ENCODE assay signal across 8 mouse cellular contexts in the genomic region with DNA sequence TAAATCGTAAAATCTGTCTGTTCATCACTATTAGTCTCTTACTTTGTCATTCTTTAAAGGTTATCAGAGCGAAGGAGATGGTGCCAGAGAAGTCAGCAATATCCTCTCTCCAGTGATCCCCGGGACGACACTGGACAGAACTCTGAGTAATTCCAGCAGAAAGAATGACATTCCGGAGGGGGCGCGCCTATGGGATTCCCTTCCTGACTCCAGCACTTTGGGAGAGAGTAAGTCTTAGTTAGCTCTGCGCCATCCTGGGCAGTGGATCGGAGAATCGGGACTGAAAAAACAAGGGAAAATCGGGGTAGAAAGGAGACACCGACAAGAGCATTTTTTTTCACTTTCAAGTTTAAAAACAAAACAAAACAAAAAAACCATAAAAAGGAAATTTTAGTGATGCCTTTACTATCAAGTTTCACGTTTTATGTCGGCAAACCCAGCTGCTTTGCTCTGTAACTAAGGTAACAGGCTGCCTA. TPM values are rescaled to one million over a fixed set of nuclear protein-coding genes. Genes with fewer than 3 reads are reported as not detected.
DNase-seq lines count a peak whose midpoint lies in the region; ATAC-seq and TF ChIP-seq lines count a peak whose summit lies in the region.
"Had no signal": no experiment of that assay in that cellular context is flagged by ENCODE, and none has a peak within 500 bp of the region (broad histone marks: within the 10 kb centered on the region; RNA-seq: fewer than 3 reads in every experiment).

No protein-coding gene starts in this region.

- no peaks in the 10 kb centered on the region for H3K36me3 ChIP-seq in liver, embryonic 11.5 days (ENCODE audit: control insufficient read depth, insufficient read depth, low read length)
- no peaks in the 10 kb centered on the region for H3K36me3 ChIP-seq in liver, postnatal 0 days (replicated peaks; ENCODE audit: insufficient read depth, low read length)
- H3K36me3 ChIP-seq in embryonic facial prominence, embryonic 12.5 days = no peaks in the 10 kb centered on the region
- no peaks in the 10 kb centered on the region for H3K36me3 ChIP-seq in hindbrain, postnatal 0 days (ENCODE audit: insufficient read depth, low read length)
- no peaks in the 10 kb centered on the region for H3K36me3 ChIP-seq in neural tube, embryonic 15.5 days

- 2% methylated on average over 14 of the region's 14 CpGs for WGBS in liver, embryonic 11.5 days
- 6% methylated on average over 14 of the region's 14 CpGs for WGBS in liver, postnatal 0 days (ENCODE audit: insufficient replicate concordance)
- WGBS in embryonic facial prominence, embryonic 12.5 days = 2% methylated on average over 14 of the region's 14 CpGs
- 2% methylated on average over 14 of the region's 14 CpGs for WGBS in hindbrain, postnatal 0 days
- under 1% methylated on average over 14 of the region's 14 CpGs for WGBS in neural tube, embryonic 15.5 days

- H3K9me3 ChIP-seq in liver, embryonic 11.5 days (ENCODE audit: control insufficient read depth, low read length) = no peaks in the 10 kb centered on the region
- no peaks in the 10 kb centered on the region for H3K9me3 ChIP-seq in liver, postnatal 0 days (ENCODE audit: low read length)
- no peaks in the 10 kb centered on the region for H3K9me3 ChIP-seq in embryonic facial prominence, embryonic 12.5 days
- no peaks in the 10 kb centered on the region for H3K9me3 ChIP-seq in hindbrain, postnatal 0 days (ENCODE audit: low read length)
- no peaks in the 10 kb centered on the region for H3K9me3 ChIP-seq in neural tube, embryonic 15.5 days (replicated peaks)

- no peak for ATAC-seq in liver, embryonic 11.5 days (replicated peaks; ENCODE audit: low FRiP score)
- ATAC-seq in liver, postnatal 0 days = no peak
- no peak for ATAC-seq in embryonic facial prominence, embryonic 12.5 days (ENCODE audit: insufficient number of reproducible peaks, insufficient read depth, low FRiP score, low TSS enrichment)
- no peak for ATAC-seq in hindbrain, postnatal 0 days
- no peak; the same call in 1 of the 2 replicates for ATAC-seq in neural tube, embryonic 15.5 days (ENCODE audit: low FRiP score)

- H3K4me2 ChIP-seq in liver, embryonic 11.5 days = peak overlapping the region; percentile 29; the same call in 1 of the 2 replicates
- no peak overlapping the region for H3K4me2 ChIP-seq in liver, postnatal 0 days (ENCODE audit: low read depth, low read length)
- peak overlapping the region; percentile 34 for H3K4me2 ChIP-seq in embryonic facial prominence, embryonic 12.5 days (replicated peaks)
- peak overlapping the region; percentile 58 for H3K4me2 ChIP-seq in hindbrain, postnatal 0 days (ENCODE audit: low read depth, low read length)
- peak overlapping the region; percentile 64 for H3K4me2 ChIP-seq in neural tube, embryonic 15.5 days

- no peak overlapping the region for H3K4me3 ChIP-seq in liver, embryonic 11.5 days (ENCODE audit: low read depth, low read length)
- H3K4me3 ChIP-seq in liver, postnatal 0 days (ENCODE audit: low read depth, low read length) = no peak overlapping the region
- H3K4me3 ChIP-seq in embryonic facial prominence, embryonic 12.5 days = peak overlapping the region; percentile 13; the same call in 1 of the 2 replicates
- H3K4me3 ChIP-seq in hindbrain, postnatal 0 days (ENCODE audit: low read length) = peak overlapping the region; percentile 29
- H3K4me3 ChIP-seq in neural tube, embryonic 15.5 days (replicated peaks) = peak overlapping the region; percentile 32

- H3K9ac ChIP-seq in liver, embryonic 11.5 days (ENCODE audit: low read depth, low read length) = no peak overlapping the region
- H3K9ac ChIP-seq in liver, postnatal 0 days (replicated peaks) = no peak overlapping the region
- no peak overlapping the region for H3K9ac ChIP-seq in embryonic facial prominence, embryonic 12.5 days
- H3K9ac ChIP-seq in hindbrain, postnatal 0 days (replicated peaks; ENCODE audit: low read length) = no peak overlapping the region
- no peak overlapping the region for H3K9ac ChIP-seq in neural tube, embryonic 15.5 days (replicated peaks)

- 0 out of 2 replicates have a peak, but pooled peaks cover 4% of the 10 kb centered on the region for H3K4me1 ChIP-seq in liver, embryonic 11.5 days (replicated peaks; ENCODE audit: control insufficient read depth, insufficient read depth, low read length)
- H3K4me1 ChIP-seq in liver, postnatal 0 days (ENCODE audit: insufficient read depth) = peaks cover 2% of the 10 kb centered on the region; the same call in 1 of the 2 replicates
- H3K4me1 ChIP-seq in embryonic facial prominence, embryonic 12.5 days = peaks cover 2% of the 10 kb centered on the region; the same call in 1 of the 2 replicates
- H3K4me1 ChIP-seq in hindbrain, postnatal 0 days (ENCODE audit: insufficient read depth, low read length) = peaks cover 10% of the 10 kb centered on the region
- H3K4me1 ChIP-seq in neural tube, embryonic 15.5 days = peaks cover 20% of the 10 kb centered on the region

- DNase-seq in liver, embryonic 11.5 days (ENCODE audit: low spot score) = no peak
- no peak for DNase-seq in liver, postnatal 0 days
- DNase-seq in hindbrain, postnatal 0 days (ENCODE audit: low spot score) = no peak
- DNase-seq in spleen, postnatal 10 days (ENCODE audit: low spot score in 2 of 2) = no peak
- no peak for DNase-seq in right cerebral cortex, postnatal 25 days

- no peak for TF ChIP-seq EP300 in liver, postnatal 0 days (IDR thresholded peaks at IDR 0.05; ENCODE audit: low read depth)

- no peak for TF ChIP-seq CTCF in liver, postnatal 0 days (IDR thresholded peaks at IDR 0.05; ENCODE audit: low read depth)
- TF ChIP-seq CTCF in hindbrain, postnatal 0 days (IDR thresholded peaks at IDR 0.05; ENCODE audit: low read depth) = no peak

- peaks cover 28% of the 10 kb centered on the region for H3K27me3 ChIP-seq in liver, embryonic 11.5 days (replicated peaks; ENCODE audit: control insufficient read depth, insufficient read depth, low read length)
- peaks cover 23% of the 10 kb centered on the region for H3K27me3 ChIP-seq in liver, postnatal 0 days (ENCODE audit: insufficient read depth, low read length)
- H3K27me3 ChIP-seq in embryonic facial prominence, embryonic 12.5 days = peaks cover 34% of the 10 kb centered on the region
- peaks cover 5% of the 10 kb centered on the region; the same call in 1 of the 2 replicates for H3K27me3 ChIP-seq in hindbrain, postnatal 0 days (ENCODE audit: insufficient read depth, low read length)
- peaks cover 40% of the 10 kb centered on the region for H3K27me3 ChIP-seq in neural tube, embryonic 15.5 days (replicated peaks)

- no peak overlapping the region for H3K27ac ChIP-seq in liver, embryonic 11.5 days (ENCODE audit: low read depth, low read length)
- no peak overlapping the region for H3K27ac ChIP-seq in liver, postnatal 0 days (ENCODE audit: low read depth)
- H3K27ac ChIP-seq in embryonic facial prominence, embryonic 12.5 days = no peak overlapping the region
- H3K27ac ChIP-seq in hindbrain, postnatal 0 days = no peak overlapping the region
- H3K27ac ChIP-seq in neural tube, embryonic 15.5 days (replicated peaks) = no peak overlapping the region

RNA-seq across cellular contexts. Expression of a gene that starts 0.9 kb away (rescaled TPM):
- polyA plus RNA-seq in liver, embryonic 11.5 days (2014; fragmentation: Nextera tagmentation; extraction: Ambion mirVana) = not detected in 2 replicates
- polyA plus RNA-seq in liver, postnatal 0 days (2015; fragmentation: Nextera tagmentation; extraction: Ambion mirVana) = not detected in 2 replicates
- polyA plus RNA-seq in embryonic facial prominence, embryonic 12.5 days (2016; fragmentation: Nextera tagmentation; extraction: Ambion mirVana) = 0.22 and 0.36 TPM in 2 replicates
- total RNA-seq in hindbrain, postnatal 0 days (2014; rRNA removed) = 1.2 TPM in 1 of 2 replicates, not detected in the other
- polyA plus RNA-seq in hindbrain, postnatal 0 days (2015; fragmentation: Nextera tagmentation; extraction: Ambion mirVana) = 0.30 and 0.36 TPM in 2 replicates
- 0.29 and 0.52 TPM in 2 replicates for polyA plus RNA-seq in neural tube, embryonic 15.5 days (2015; fragmentation: Nextera tagmentation; extraction: Ambion mirVana)
- polyA plus RNA-seq: spleen, adult 2 months had no signal

RNA-seq across cellular contexts. Expression of a gene that starts 24.4 kb away (rescaled TPM):
- not detected in 2 replicates for polyA plus RNA-seq in liver, embryonic 11.5 days (2014; fragmentation: Nextera tagmentation; extraction: Ambion mirVana)
- not detected in 2 replicates for polyA plus RNA-seq in liver, postnatal 0 days (2015; fragmentation: Nextera tagmentation; extraction: Ambion mirVana)
- polyA plus RNA-seq in embryonic facial prominence, embryonic 12.5 days (2016; fragmentation: Nextera tagmentation; extraction: Ambion mirVana) = not detected in 2 replicates
- not detected in 2 replicates for total RNA-seq in hindbrain, postnatal 0 days (2014; rRNA removed)
- 0.09 TPM in 1 of 2 replicates, not detected in the other for polyA plus RNA-seq in hindbrain, postnatal 0 days (2015; fragmentation: Nextera tagmentation; extraction: Ambion mirVana)
- not detected in 2 replicates for polyA plus RNA-seq in neural tube, embryonic 15.5 days (2015; fragmentation: Nextera tagmentation; extraction: Ambion mirVana)
- polyA plus RNA-seq: spleen, adult 2 months had no signal

RNA-seq across cellular contexts. Expression of a gene that starts 38.1 kb away (rescaled TPM):
- not detected in 2 replicates for polyA plus RNA-seq in liver, embryonic 11.5 days (2014; fragmentation: Nextera tagmentation; extraction: Ambion mirVana)
- not detected in 2 replicates for polyA plus RNA-seq in liver, postnatal 0 days (2015; fragmentation: Nextera tagmentation; extraction: Ambion mirVana)
- polyA plus RNA-seq in embryonic facial prominence, embryonic 12.5 days (2016; fragmentation: Nextera tagmentation; extraction: Ambion mirVana) = not detected in 2 replicates
- total RNA-seq in hindbrain, postnatal 0 days (2014; rRNA removed) = not detected in 2 replicates
- not detected in 2 replicates for polyA plus RNA-seq in hindbrain, postnatal 0 days (2015; fragmentation: Nextera tagmentation; extraction: Ambion mirVana)
- polyA plus RNA-seq in neural tube, embryonic 15.5 days (2015; fragmentation: Nextera tagmentation; extraction: Ambion mirVana) = not detected in 2 replicates

RNA-seq across cellular contexts. Expression of a gene that starts 43.1 kb away (rescaled TPM):
- polyA plus RNA-seq in liver, embryonic 11.5 days (2014; fragmentation: Nextera tagmentation; extraction: Ambion mirVana) = not detected in 2 replicates
- not detected in 2 replicates for polyA plus RNA-seq in liver, postnatal 0 days (2015; fragmentation: Nextera tagmentation; extraction: Ambion mirVana)
- polyA plus RNA-seq in embryonic facial prominence, embryonic 12.5 days (2016; fragmentation: Nextera tagmentation; extraction: Ambion mirVana) = 0.87 and 1.5 TPM in 2 replicates
- 51.5 and 55.3 TPM in 2 replicates for total RNA-seq in hindbrain, postnatal 0 days (2014; rRNA removed)
- 15.4 and 18.2 TPM in 2 replicates for polyA plus RNA-seq in hindbrain, postnatal 0 days (2015; fragmentation: Nextera tagmentation; extraction: Ambion mirVana)
- polyA plus RNA-seq in neural tube, embryonic 15.5 days (2015; fragmentation: Nextera tagmentation; extraction: Ambion mirVana) = 24.6 and 28.8 TPM in 2 replicates

Comparison
In these comparisons a context has a peak if more than half of its experiments do, and no peak if none do; other contexts are left out.
1. H3K4me3 ChIP-seq: peak in embryonic facial prominence, embryonic 12.5 days (single experiment), hindbrain, postnatal 0 days (single experiment) and neural tube, embryonic 15.5 days (single experiment); none in liver, embryonic 11.5 days (single experiment) and liver, postnatal 0 days (single experiment).